Mouse (Mus musculus) heart, adult 9 months (tissue): ENCODE measurements around the gene Slc39a5.

ENCODE experiments used
- DNase-seq, 2 experiments: peaks; one replicate each; pipeline ENCODE4 v3.0.0; 2022; ENCODE audit warnings: low spot score in 2 of 2

Slc39a5 gene

GRCm38 (mm10) chr10:128401056-128401455, at the start of gene Slc39a5:
Gene Slc39a5 (minus strand): TSS chr10:128401229.
- DNase-seq, result no peak

GRCm38 (mm10) chr10:128445407-128445806, 44.4 kb upstream of the Slc39a5 start:
- no peak for DNase-seq

- no peak for DNase-seq
These were observed 43.3 kb upstream of the Slc39a5 start for GRCm38 (mm10) chr10:128444354-128444753.

GRCm38 (mm10) chr10:128442718-128443117, 41.7 kb upstream of the Slc39a5 start:
- no peak for DNase-seq

- no peak for DNase-seq
These were observed 40.5 kb upstream of the Slc39a5 start for GRCm38 (mm10) chr10:128441324-128442119.

GRCm38 (mm10) chr10:128440407-128440806, 39.4 kb upstream of the Slc39a5 start:
- no peak for DNase-seq

GRCm38 (mm10) chr10:128438675-128439279, 37.7 kb upstream of the Slc39a5 start:
- peak in 1 of 2 experiments; percentile 40 for DNase-seq

- DNase-seq, result no peak
These were observed 35.3 kb upstream of the Slc39a5 start for GRCm38 (mm10) chr10:128436376-128436775.

- no peak for DNase-seq
These were observed 34.8 kb upstream of the Slc39a5 start for GRCm38 (mm10) chr10:128435873-128436272.

- DNase-seq, result peak; percentile 41 to 70
These were observed 34.3 kb upstream of the Slc39a5 start for GRCm38 (mm10) chr10:128435186-128435823.

- no peak for DNase-seq
These were observed 33.7 kb upstream of the Slc39a5 start for GRCm38 (mm10) chr10:128434681-128435080.

- DNase-seq, result no peak
These were observed 32.4 kb upstream of the Slc39a5 start for GRCm38 (mm10) chr10:128433417-128433816.

- no peak for DNase-seq
These were observed 28.4 kb upstream of the Slc39a5 start for GRCm38 (mm10) chr10:128429454-128429853.

GRCm38 (mm10) chr10:128429052-128429451, 28.0 kb upstream of the Slc39a5 start:
- DNase-seq, result no peak

GRCm38 (mm10) chr10:128425260-128425659, 24.2 kb upstream of the Slc39a5 start:
- no peak for DNase-seq

- DNase-seq, result no peak
These were observed 23.6 kb upstream of the Slc39a5 start for GRCm38 (mm10) chr10:128424604-128425003.

GRCm38 (mm10) chr10:128422426-128422825, 21.4 kb upstream of the Slc39a5 start:
- DNase-seq, result no peak

GRCm38 (mm10) chr10:128414848-128415247, 13.8 kb upstream of the Slc39a5 start:
- DNase-seq, result no peak

- no peak for DNase-seq
These were observed 12.0 kb upstream of the Slc39a5 start for GRCm38 (mm10) chr10:128413076-128413475.

GRCm38 (mm10) chr10:128412558-128412957, 11.5 kb upstream of the Slc39a5 start:
- no peak for DNase-seq

- DNase-seq, result no peak
These were observed 11.0 kb upstream of the Slc39a5 start for GRCm38 (mm10) chr10:128412055-128412381.

GRCm38 (mm10) chr10:128411211-128412054, 10.4 kb upstream of the Slc39a5 start, which contains the start of the genes Nabp2 and Rnf41:
Gene Nabp2 (minus strand): TSS chr10:128411492.
Gene Rnf41 (plus strand): TSS chr10:128411657.
- peak; percentile 95 to 96 for DNase-seq
